Mouse (Mus musculus) cortical plate, adult 2 months (tissue): ENCODE data around the gene Morn3. TPM values are rescaled to one million over a fixed set of nuclear protein-coding genes. Genes with fewer than 3 reads are reported as not detected.

Experiments used
- H3K27ac ChIP-seq: fragments of 200-500 bp; 2 replicates; pipeline ENCODE4 v1.5.1; 2012; ENCODE audit warnings: low read length, control low read depth, inconsistent platforms; ENCODE audit not compliant: insufficient read depth
- H3K4me1 ChIP-seq: fragments of 200-500 bp; 2 replicates; pipeline ENCODE4 v1.6.1; 2011; ENCODE audit warnings: low read length; ENCODE audit not compliant: control insufficient read depth, insufficient read depth
- H3K4me3 ChIP-seq: fragments of 200-500 bp; 2 replicates; pipeline ENCODE4 v1.5.1; 2011; ENCODE audit warnings: mild to moderate bottlenecking, low read length, control low read depth; ENCODE audit not compliant: insufficient read depth
- CTCF ChIP-seq: fragments of 200-500 bp; IDR thresholded peaks from 2 replicates; pipeline ENCODE4 v1.5.1; 2011; ENCODE audit warnings: mild to moderate bottlenecking, control low read depth, low read length; ENCODE audit not compliant: insufficient read depth; ENCODE audit errors: extremely low read depth
- POLR2A ChIP-seq: fragments of 200-500 bp; IDR thresholded peaks from 2 replicates; pipeline ENCODE4 v1.6.1; 2011; ENCODE audit warnings: mild to moderate bottlenecking, low read length, control low read depth; ENCODE audit not compliant: insufficient read depth; ENCODE audit errors: extremely low read depth
- polyA plus RNA-seq: library from polyadenylated mRNA; depleted of rRNA; stranded (reverse); fragments of >200 nt; gene quantifications from 2 replicates; pipeline ENCODE4 v1.2.3, GENCODE M21; 2012

Morn3 gene
- polyA plus RNA-seq, 1 experiment = 0.27 TPM

GRCm38 (mm10) chr5:123013599-123014315 is 33.1 kb downstream of the Morn3 start:
- Histone ChIP-seq H3K4me1 (peaks cover 4% of the 10 kb centered on the region; the same call in 1 of the 2 replicates), H3K4me3 (no peak overlapping the region), H3K27ac (no peak overlapping the region)
- peak; percentile 74 for TF ChIP-seq CTCF
- TF ChIP-seq POLR2A = no peak

GRCm38 (mm10) chr5:123011705-123012104 is 35.1 kb downstream of the Morn3 start:
- no peak overlapping the region for H3K27ac ChIP-seq
- H3K4me1 ChIP-seq = peaks cover 4% of the 10 kb centered on the region; the same call in 1 of the 2 replicates
- no peak overlapping the region for H3K4me3 ChIP-seq
- TF ChIP-seq CTCF (no peak), POLR2A (no peak)

- no peak for TF ChIP-seq POLR2A
- no peak for TF ChIP-seq CTCF
- Histone ChIP-seq H3K4me3 (no peak overlapping the region), H3K27ac (no peak overlapping the region), H3K4me1 (peaks cover 4% of the 10 kb centered on the region; the same call in 1 of the 2 replicates)
Measured at GRCm38 (mm10) chr5:123010806-123011205, 36.0 kb downstream of the Morn3 start.

GRCm38 (mm10) chr5:123009873-123010272 is 36.9 kb downstream of the Morn3 start:
- H3K4me3 ChIP-seq = no peak overlapping the region
- 0 out of 2 replicates have a peak overlapping the region, but pooled peaks have one; percentile 8 for H3K27ac ChIP-seq
- peaks cover 4% of the 10 kb centered on the region; the same call in 1 of the 2 replicates for H3K4me1 ChIP-seq
- no peak for TF ChIP-seq POLR2A
- TF ChIP-seq CTCF = no peak

- H3K4me1 ChIP-seq = peaks cover 3% of the 10 kb centered on the region; the same call in 1 of the 2 replicates
- TF ChIP-seq CTCF = no peak
- TF ChIP-seq POLR2A = no peak
- H3K27ac ChIP-seq = no peak overlapping the region
- no peak overlapping the region for H3K4me3 ChIP-seq
Measured at GRCm38 (mm10) chr5:123008877-123009493, 37.8 kb downstream of the Morn3 start.

- Histone ChIP-seq H3K4me1 (peaks cover 3% of the 10 kb centered on the region; the same call in 1 of the 2 replicates), H3K27ac (no peak overlapping the region), H3K4me3 (no peak overlapping the region)
- TF ChIP-seq CTCF = no peak
- no peak for TF ChIP-seq POLR2A
Measured at GRCm38 (mm10) chr5:123005716-123006592, 40.9 kb downstream of the Morn3 start.

GRCm38 (mm10) chr5:123000901-123001300 is 45.9 kb downstream of the Morn3 start:
- Histone ChIP-seq H3K4me3 (no peak overlapping the region), H3K27ac (no peak overlapping the region), H3K4me1 (no peaks in the 10 kb centered on the region)
- TF ChIP-seq POLR2A (no peak), CTCF (no peak)

GRCm38 (mm10) chr5:122997205-122998204 is 49.3 kb downstream of the Morn3 start:
- Histone ChIP-seq H3K4me1 (no peaks in the 10 kb centered on the region), H3K4me3 (no peak overlapping the region), H3K27ac (no peak overlapping the region)
- TF ChIP-seq POLR2A (no peak), CTCF (no peak)

GRCm38 (mm10) chr5:122994910-122995309 is 51.9 kb downstream of the Morn3 start:
- H3K4me1 ChIP-seq = peaks cover under 1% of the 10 kb centered on the region; the same call in 1 of the 2 replicates
- no peak overlapping the region for H3K4me3 ChIP-seq
- no peak for TF ChIP-seq CTCF
- TF ChIP-seq POLR2A = no peak
- H3K27ac ChIP-seq = no peak overlapping the region
